7 mouse cellular contexts compared by ENCODE assay signal in the genomic region with DNA sequence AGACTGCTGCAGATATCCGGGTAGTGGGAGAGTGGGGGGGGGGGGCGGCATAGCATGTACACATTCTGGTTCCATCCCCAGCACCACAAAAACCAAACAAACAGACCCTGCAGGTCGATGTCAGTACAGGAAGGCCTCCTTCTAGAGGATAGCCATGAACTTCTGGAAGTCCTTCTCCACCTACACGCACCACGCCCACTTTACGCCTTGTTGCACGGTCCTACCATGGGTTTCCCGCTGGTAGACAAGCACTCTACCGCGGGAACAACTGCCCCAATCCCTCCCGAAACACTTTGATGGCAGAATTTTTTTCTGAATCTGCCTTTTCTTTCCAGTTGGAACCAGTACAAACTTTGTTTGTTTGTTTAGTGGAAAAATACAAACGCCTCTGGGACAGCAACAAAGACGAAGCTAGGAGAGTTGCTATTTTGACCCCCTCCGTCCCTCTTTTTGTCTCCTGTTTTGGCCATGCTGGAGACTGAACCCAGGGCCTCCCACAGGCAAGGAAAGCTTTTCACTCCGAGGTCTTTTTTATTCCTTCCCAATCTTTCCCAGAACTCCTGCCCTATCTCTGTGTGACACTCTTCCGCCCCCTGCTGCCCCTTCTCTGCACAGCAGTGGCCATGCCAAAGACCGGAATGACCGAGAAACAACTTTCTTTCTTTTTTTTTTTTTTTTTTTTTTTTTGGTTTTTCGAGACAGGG. TPM values are rescaled to one million over a fixed set of nuclear protein-coding genes. Genes with fewer than 3 reads are reported as not detected.
DNase-seq lines count a peak whose midpoint lies in the region; ATAC-seq lines count a peak whose summit lies in the region.

No protein-coding gene starts in this region.

- no peaks in the 10 kb centered on the region for H3K36me3 ChIP-seq in intestine, embryonic 14.5 days (ENCODE audit: control insufficient read depth, insufficient read depth, low read length)

- WGBS in intestine, embryonic 14.5 days: 13% methylated on average over 19 of the region's 19 CpGs

- 0 out of 2 replicates have a peak overlapping the region, but pooled peaks have one; percentile 16 for H3K9ac ChIP-seq in intestine, embryonic 14.5 days (ENCODE audit: low read length)

- no peak overlapping the region for H3K27ac ChIP-seq in intestine, embryonic 14.5 days (ENCODE audit: low read depth)

- peak; percentile 89 for DNase-seq in ZHBTc4 (ENCODE audit: low read depth, low spot score)
- DNase-seq in cerebellum, postnatal 4 days (ENCODE audit: low spot score in 2 of 2): peak; percentile 69 to 87
- DNase-seq in gastrocnemius, adult 8-10 months (ENCODE audit: low spot score in 2 of 2): peak; percentile 81 to 83
- peak; percentile 97 for DNase-seq in intestine, embryonic 14.5 days (ENCODE audit: low spot score)
- peak; percentile 79 to 83 for DNase-seq in left cerebral cortex, postnatal 14 days (ENCODE audit: low spot score in 2 of 2)
- peak; percentile 83 for DNase-seq in mesoderm, embryonic 11.5 days (ENCODE audit: low read depth, low spot score)
- DNase-seq in spleen, postnatal 14 days (ENCODE audit: low spot score in 2 of 2): peak; percentile 64 to 77

- intact Hi-C loops in left cerebral cortex, postnatal 14 days (cut with DNase I): loop anchor here (2.0 kb wide), 1 partner anchor 33 kb away; the partner anchor contains the start of genes Trp53 and Wrap53

- no peak overlapping the region for H3K4me3 ChIP-seq in intestine, embryonic 14.5 days (ENCODE audit: low read depth, low read length)

- ATAC-seq in intestine, embryonic 14.5 days (replicated peaks; ENCODE audit: low FRiP score, low TSS enrichment, low read depth): peak; percentile 47; the same call in 1 of the 2 replicates

- no peaks in the 10 kb centered on the region for H3K27me3 ChIP-seq in intestine, embryonic 14.5 days (replicated peaks; ENCODE audit: control insufficient read depth, insufficient read depth, low read length)

- peak overlapping the region; percentile 37 for H3K4me2 ChIP-seq in intestine, embryonic 14.5 days (ENCODE audit: low read length)

- peaks cover 7% of the 10 kb centered on the region; the same call in 1 of the 2 replicates for H3K4me1 ChIP-seq in intestine, embryonic 14.5 days (replicated peaks; ENCODE audit: control insufficient read depth, insufficient read depth, low read length)

- H3K9me3 ChIP-seq in intestine, embryonic 14.5 days (ENCODE audit: control insufficient read depth, low read length): no peaks in the 10 kb centered on the region

RNA-seq across cellular contexts. Expression of gene Shbg, which starts 4.0 kb away (rescaled TPM):
- not detected for total RNA-seq in gastrocnemius, adult 8-10 months (2022)
- not detected in 2 replicates for polyA plus RNA-seq in intestine, embryonic 14.5 days (2014; fragmentation: Nextera tagmentation; extraction: Ambion mirVana)
- total RNA-seq in left cerebral cortex, postnatal 14 days (2021): not detected

RNA-seq across cellular contexts. Expression of gene Atp1b2, which starts 8.0 kb away (rescaled TPM):
- 100 to 1,000 TPM; 333 to 372 (median 353) TPM for total RNA-seq in gastrocnemius, adult 8-10 months (2022)
- 7.3 and 8.2 TPM in 2 replicates for polyA plus RNA-seq in intestine, embryonic 14.5 days (2014; fragmentation: Nextera tagmentation; extraction: Ambion mirVana)
- total RNA-seq in left cerebral cortex, postnatal 14 days (2021): 100 to 1,000 TPM; 451 to 452 TPM

RNA-seq across cellular contexts. Expression of gene Sat2, which starts 8.1 kb away (rescaled TPM):
- total RNA-seq in gastrocnemius, adult 8-10 months (2022): 1 to 10 TPM; 1.4 to 3.8 (median 2.7) TPM
- polyA plus RNA-seq in intestine, embryonic 14.5 days (2014; fragmentation: Nextera tagmentation; extraction: Ambion mirVana): 16.8 and 18.1 TPM in 2 replicates
- total RNA-seq in left cerebral cortex, postnatal 14 days (2021): 10 to 100 TPM in 1 of 2 experiments, 1 to 10 TPM in 1; 9.9 to 10.2 TPM

RNA-seq across cellular contexts. Expression of gene Fxr2, which starts 19.1 kb away (rescaled TPM):
- total RNA-seq in gastrocnemius, adult 8-10 months (2022): 100 to 1,000 TPM; 104 to 114 (median 108) TPM
- 22.6 and 23.0 TPM in 2 replicates for polyA plus RNA-seq in intestine, embryonic 14.5 days (2014; fragmentation: Nextera tagmentation; extraction: Ambion mirVana)
- 100 to 1,000 TPM; 107 TPM for total RNA-seq in left cerebral cortex, postnatal 14 days (2021)

RNA-seq across cellular contexts. Expression of gene Trp53, which starts 33.5 kb away (rescaled TPM):
- total RNA-seq in gastrocnemius, adult 8-10 months (2022): 10 to 100 TPM; 12.6 to 17.2 (median 13.8) TPM
- 176 and 192 TPM in 2 replicates for polyA plus RNA-seq in intestine, embryonic 14.5 days (2014; fragmentation: Nextera tagmentation; extraction: Ambion mirVana)
- total RNA-seq in left cerebral cortex, postnatal 14 days (2021): 10 to 100 TPM; 21.2 to 21.9 TPM
